Mouse (Mus musculus) stomach, postnatal 0 days (tissue): ENCODE data around the gene Atxn2.

Source experiments
- CTCF ChIP-seq: IDR thresholded peaks from 2 replicates; pipeline ENCODE4 v1.5.1; 2016; ENCODE audit warnings: antibody characterized with exemption, low read depth, mild to moderate bottlenecking, moderate library complexity
- EP300 ChIP-seq: optimal IDR thresholded peaks from 2 replicates; pipeline ENCODE3; 2016; ENCODE audit warnings: antibody characterized with exemption

DNA sequence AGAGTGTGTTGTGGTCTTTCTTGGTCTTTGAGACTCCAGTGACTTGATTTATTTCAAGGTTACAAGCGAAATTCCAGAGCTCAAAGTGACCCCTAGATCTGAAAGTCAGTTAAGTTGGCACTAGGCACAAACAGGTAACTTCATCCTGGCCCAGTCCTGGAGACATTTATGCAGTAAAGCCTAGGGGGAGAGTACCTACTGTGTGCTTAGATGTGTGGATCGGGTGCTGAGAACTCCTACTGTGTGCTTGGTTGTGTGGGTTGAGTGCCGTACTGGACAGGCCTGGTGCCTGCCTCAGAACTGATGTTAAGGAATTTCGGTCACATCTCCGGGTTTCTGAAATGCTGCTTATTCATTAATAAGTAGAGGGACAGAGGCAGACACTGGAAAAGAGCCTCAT lies 49.6 kb upstream of the Atxn2 start:
- TF ChIP-seq CTCF (no peak), EP300 (no peak)
